Mouse (Mus musculus) left cerebral cortex, postnatal 4 days (tissue): ENCODE data around the gene Uevld. TPM values are rescaled to one million over a fixed set of nuclear protein-coding genes. Genes with fewer than 3 reads are reported as not detected.

ENCODE experiments used
- DNase-seq: peaks from one replicate; pipeline ENCODE4 v3.0.0-alpha.2; 2022
- intact Hi-C: fragments of 180-260 bp; cut with DNase I; formaldehyde crosslinking; loops from one replicate; pipeline ENCODE4 v1.15.1; 2025
- total RNA-seq, 2 experiments: library from RNA; stranded (reverse); gene quantifications; 2 replicates each; pipeline ENCODE4 v1.2.3; 2021

Gene Uevld
- total RNA-seq, 2 experiments from 2014 or later = 12.3 to 14.8 TPM

DNA sequence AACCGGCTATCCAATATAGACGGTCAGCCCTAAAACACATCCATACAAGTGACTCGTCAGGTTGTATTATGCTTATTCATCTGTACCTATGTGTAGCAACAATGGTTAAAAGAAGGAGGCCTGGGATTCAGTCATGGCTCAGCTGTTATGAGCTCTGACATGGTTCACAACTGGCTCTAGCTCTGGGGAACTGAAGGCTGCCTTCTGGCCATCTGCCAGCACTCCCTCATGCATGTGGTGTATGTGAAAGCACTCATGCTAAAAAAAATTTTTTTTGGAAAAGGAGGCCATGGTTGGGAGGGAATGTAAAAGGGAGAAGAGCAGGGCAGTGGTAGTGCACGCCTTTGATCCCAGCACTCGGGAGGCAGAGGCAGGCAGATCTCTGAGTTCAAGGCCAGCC, 78.5 kb downstream of the Uevld start:
- intact Hi-C loops = no loop called here
- DNase-seq = peak; percentile 32

DNA sequence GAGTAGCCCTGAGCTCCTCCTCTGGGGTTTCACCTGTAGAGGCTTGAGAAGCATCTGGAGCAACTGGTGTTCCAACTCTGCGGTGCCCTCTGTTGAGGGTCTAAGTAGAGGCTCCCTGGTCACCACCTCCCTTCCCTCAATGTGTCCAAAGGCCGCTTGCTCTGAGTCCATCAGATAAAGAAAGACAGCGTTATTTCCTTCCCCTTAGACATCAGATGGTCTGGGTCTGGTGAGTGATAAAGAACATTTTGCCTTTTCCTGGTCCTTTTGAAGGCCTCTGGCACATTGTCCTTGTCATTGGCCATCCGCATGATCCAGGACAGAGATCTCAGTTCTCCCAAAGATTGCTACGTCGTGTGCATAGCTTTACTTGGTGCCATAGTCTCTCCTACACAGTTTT, 81.1 kb downstream of the Uevld start:
- DNase-seq = no peak
- intact Hi-C loops = no loop called here

DNA sequence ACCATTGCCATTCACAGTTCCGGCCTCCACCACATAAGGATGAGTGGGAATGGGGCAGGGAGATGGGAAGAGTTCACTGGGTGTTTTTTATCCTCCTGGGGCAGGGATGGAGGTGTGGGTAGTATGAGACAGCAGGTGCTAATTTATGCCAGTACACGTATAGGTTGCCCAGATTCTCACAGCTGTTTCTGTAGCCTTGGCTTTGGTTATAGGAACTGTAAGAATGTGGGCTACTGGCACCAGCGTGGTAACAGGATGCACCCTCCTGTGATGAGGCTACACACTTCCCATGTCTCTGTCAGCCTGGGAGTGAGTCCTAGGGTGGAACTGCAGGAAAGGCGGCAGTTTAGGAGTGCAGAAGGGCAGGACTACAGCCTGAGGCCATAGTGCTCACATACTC, 81.5 kb downstream of the Uevld start:
- no peak for DNase-seq
- intact Hi-C loops = no loop called here

Other genes starting within 250 kb of the Uevld start
- 10 to 100 TPM; 14.6 to 14.8 TPM for gene Saal1, start 247.8 kb downstream of the Uevld start, total RNA-seq
- not detected for gene Saa3, start 242.8 kb downstream of the Uevld start, total RNA-seq
- gene Saa4, start 225.9 kb downstream of the Uevld start, total RNA-seq = not detected
- gene Saa1, start 215.5 kb downstream of the Uevld start, total RNA-seq = not detected
- not detected for gene Saa2, start 206.7 kb downstream of the Uevld start, total RNA-seq
- gene Hps5, start 162.5 kb downstream of the Uevld start, total RNA-seq = 10 to 100 TPM; 15.5 to 16.5 TPM
- 10 to 100 TPM; 39.3 to 42.6 TPM for gene Gtf2h1, start 162.4 kb downstream of the Uevld start, total RNA-seq
- 100 to 1,000 TPM; 335 to 366 TPM for gene Ldha, start 117.1 kb downstream of the Uevld start, total RNA-seq
- gene Ldhc, start 97.3 kb downstream of the Uevld start, total RNA-seq = not detected
- 100 to 1,000 TPM; 126 to 142 TPM for gene Tsg101, start 38.6 kb downstream of the Uevld start, total RNA-seq
- gene Gm9999, start 25.1 kb upstream of the Uevld start, total RNA-seq = not detected
- 1 to 10 TPM; 7.8 to 9.0 TPM for gene Spty2d1, start 49.9 kb upstream of the Uevld start, total RNA-seq
- 10 to 100 TPM; 10.6 to 12.4 TPM for gene Tmem86a, start 92.1 kb upstream of the Uevld start, total RNA-seq
- 100 to 1,000 TPM; 138 to 140 TPM for gene Ptpn5, start 175.2 kb upstream of the Uevld start, total RNA-seq
- not detected for gene Mrgpra6, start 246.4 kb upstream of the Uevld start, total RNA-seq